Mouse (Mus musculus) forebrain, embryonic 13.5 days (tissue): ENCODE measurements around the gene Drap1. TPM values are rescaled to one million over a fixed set of nuclear protein-coding genes. Genes with fewer than 3 reads are reported as not detected.

Experiments used
- polyA plus RNA-seq: library from polyadenylated mRNA; unstranded; fragments of >200 nt; fragmentation: Nextera tagmentation; extraction: Ambion mirVana; gene quantifications from 2 replicates; pipeline ENCODE4 v1.2.1, GENCODE M21; 2015

Drap1 gene
- polyA plus RNA-seq, 1 experiment from 2014 or later = 298 TPM

Other genes with a start within 250 kb of the Drap1 start
- gene Pacs1, start 151.9 kb downstream of the Drap1 start, polyA plus RNA-seq = 20.2 and 21.4 TPM in 2 replicates
- 428 and 432 TPM in 2 replicates for gene Sf3b2, start 129.5 kb downstream of the Drap1 start, polyA plus RNA-seq
- gene Gal3st3, start 126.6 kb downstream of the Drap1 start, polyA plus RNA-seq = 21.3 and 22.6 TPM in 2 replicates
- gene Catsper1, start 89.2 kb downstream of the Drap1 start, polyA plus RNA-seq = not detected in 2 replicates
- 1.5 and 1.9 TPM in 2 replicates for gene Cst6, start 75.4 kb downstream of the Drap1 start, polyA plus RNA-seq
- gene Eif1ad, start 58.2 kb downstream of the Drap1 start, polyA plus RNA-seq = 64.3 and 69.5 TPM in 2 replicates
- 479 and 496 TPM in 2 replicates for gene Banf1, start 57.8 kb downstream of the Drap1 start, polyA plus RNA-seq
- gene Sart1, start 36.3 kb downstream of the Drap1 start, polyA plus RNA-seq = 85.3 and 88.4 TPM in 2 replicates
- 0.39 TPM in 1 of 2 replicates, not detected in the other for gene Tsga10ip, start 22.5 kb downstream of the Drap1 start, polyA plus RNA-seq
- 40.6 and 44.4 TPM in 2 replicates for gene AI837181, start 165 bp upstream of the Drap1 start, polyA plus RNA-seq
- gene Fosl1, start 22.6 kb upstream of the Drap1 start, polyA plus RNA-seq = not detected in 2 replicates
- 6.5 and 7.1 TPM in 2 replicates for gene Ccdc85b, start 32.9 kb upstream of the Drap1 start, polyA plus RNA-seq
- 153 and 155 TPM in 2 replicates for gene Fibp, start 35.6 kb upstream of the Drap1 start, polyA plus RNA-seq
- gene Ctsw, start 43.5 kb upstream of the Drap1 start, polyA plus RNA-seq = 4.4 and 5.4 TPM in 2 replicates
- gene Efemp2, start 49.0 kb upstream of the Drap1 start, polyA plus RNA-seq = 30.7 and 31.1 TPM in 2 replicates
- 44.4 and 47.0 TPM in 2 replicates for gene Mus81, start 63.4 kb upstream of the Drap1 start, polyA plus RNA-seq
- gene Cfl1, start 65.5 kb upstream of the Drap1 start, polyA plus RNA-seq = 3,452 and 3,520 TPM in 2 replicates
- gene 1700020D05Rik, start 78.8 kb upstream of the Drap1 start, polyA plus RNA-seq = 0.23 and 0.27 TPM in 2 replicates
- gene Snx32, start 85.6 kb upstream of the Drap1 start, polyA plus RNA-seq = 41.4 and 44.4 TPM in 2 replicates
- gene Ovol1, start 135.7 kb upstream of the Drap1 start, polyA plus RNA-seq = 0.06 TPM in 1 of 2 replicates, not detected in the other
- 1.4 and 1.7 TPM in 2 replicates for gene Ap5b1, start 143.0 kb upstream of the Drap1 start, polyA plus RNA-seq
- gene Rnaseh2c, start 176.9 kb upstream of the Drap1 start, polyA plus RNA-seq = 146 and 170 TPM in 2 replicates
- 72.7 and 80.7 TPM in 2 replicates for gene Kat5, start 185.3 kb upstream of the Drap1 start, polyA plus RNA-seq
- 33.4 and 34.4 TPM in 2 replicates for gene Rela, start 212.5 kb upstream of the Drap1 start, polyA plus RNA-seq
- gene Sipa1, start 238.7 kb upstream of the Drap1 start, polyA plus RNA-seq = 9.4 and 11.0 TPM in 2 replicates